Mouse (Mus musculus) kidney, postnatal 4 days (tissue): ENCODE results near the gene Urgcp.
A peak's percentile ranks its signal among the peaks of the same experiment; 100 is the strongest.

Experiments used
- DNase-seq, 2 experiments: peaks; one replicate each; pipeline ENCODE4 v3.0.0; 2021; ENCODE audit warnings: mixed read lengths in 2 of 2

Gene Urgcp

GRCm38 (mm10) chr11:5782199-5782944 is 20.2 kb upstream of the Urgcp start:
- peak; percentile 24 to 36 for DNase-seq

- DNase-seq = no peak
These were observed 17.9 kb upstream of the Urgcp start for GRCm38 (mm10) chr11:5780035-5780499.

- no peak for DNase-seq
These were observed 16.3 kb upstream of the Urgcp start for GRCm38 (mm10) chr11:5778481-5778880.

GRCm38 (mm10) chr11:5766019-5766418 is 3.8 kb upstream of the Urgcp start:
- no peak for DNase-seq

- DNase-seq = no peak
These were observed 432 bp upstream of the Urgcp start for GRCm38 (mm10) chr11:5762633-5762982.

GRCm38 (mm10) chr11:5753755-5754154 is 8.4 kb downstream of the Urgcp start:
- DNase-seq = no peak

- no peak for DNase-seq
These were observed 17.2 kb downstream of the Urgcp start for GRCm38 (mm10) chr11:5744951-5745350.

- peak; percentile 19 to 25 for DNase-seq
These were observed 20.1 kb downstream of the Urgcp start for GRCm38 (mm10) chr11:5742106-5742505.

- peak; percentile 80 to 88 for DNase-seq
These were observed 21.1 kb downstream of the Urgcp start for GRCm38 (mm10) chr11:5740965-5741627.

- DNase-seq = peak; percentile 54 to 71
These were observed 21.6 kb downstream of the Urgcp start for GRCm38 (mm10) chr11:5740599-5740964.

GRCm38 (mm10) chr11:5739846-5740245 is 22.3 kb downstream of the Urgcp start:
- DNase-seq = peak in 1 of 2 experiments; percentile 42

- no peak for DNase-seq
These were observed 23.1 kb downstream of the Urgcp start for GRCm38 (mm10) chr11:5738888-5739632.

GRCm38 (mm10) chr11:5737137-5737536 is 25.0 kb downstream of the Urgcp start:
- DNase-seq = no peak

GRCm38 (mm10) chr11:5734323-5734722 is 27.9 kb downstream of the Urgcp start:
- no peak for DNase-seq

GRCm38 (mm10) chr11:5732401-5732800 is 29.8 kb downstream of the Urgcp start:
- no peak for DNase-seq

- no peak for DNase-seq
These were observed 32.6 kb downstream of the Urgcp start for GRCm38 (mm10) chr11:5729582-5729981.

GRCm38 (mm10) chr11:5718611-5719354 is 43.4 kb downstream of the Urgcp start:
- DNase-seq = no peak

GRCm38 (mm10) chr11:5716938-5717705 is 45.1 kb downstream of the Urgcp start:
- no peak for DNase-seq

- no peak for DNase-seq
These were observed 45.9 kb downstream of the Urgcp start for GRCm38 (mm10) chr11:5716246-5716645.

GRCm38 (mm10) chr11:5715630-5716105 is 46.5 kb downstream of the Urgcp start, which contains the start of gene Mrps24:
TSS of gene Mrps24 (minus strand) at chr11:5715680.
- no peak for DNase-seq

- no peak for DNase-seq
These were observed 47.0 kb downstream of the Urgcp start for GRCm38 (mm10) chr11:5715179-5715578.
